Mouse (Mus musculus) heart, embryonic 15.5 days (tissue): ENCODE results near the gene Fgd3. TPM values are rescaled to one million over a fixed set of nuclear protein-coding genes. Genes with fewer than 3 reads are reported as not detected.

Source experiments
- ATAC-seq: fragments of 200-750 bp; cut with Nextera tagmentation; replicated peaks from 2 replicates; pipeline ENCODE4 v1.8.0; 2017; ENCODE audit warnings: low read depth, moderate TSS enrichment; ENCODE audit not compliant: insufficient number of reproducible peaks, insufficient read depth, low FRiP score
- H3K27ac ChIP-seq: fragments of 300-500 bp; sonication (generic); 2 replicates; pipeline ENCODE4 v1.5.1; 2015; ENCODE audit warnings: mild to moderate bottlenecking, inconsistent platforms
- H3K27me3 ChIP-seq: fragments of 300-500 bp; sonication (generic); 2 replicates; pipeline ENCODE4 v1.6.1; 2015; ENCODE audit warnings: inconsistent platforms
- H3K36me3 ChIP-seq: fragments of 300-500 bp; sonication (generic); 2 replicates; pipeline ENCODE4 v1.6.1; 2015; ENCODE audit warnings: mild to moderate bottlenecking, inconsistent platforms
- H3K4me1 ChIP-seq: fragments of 300-500 bp; sonication (generic); replicated peaks from 2 replicates; pipeline ENCODE4 v1.6.1; 2015; ENCODE audit warnings: inconsistent platforms
- H3K4me2 ChIP-seq: fragments of 300-500 bp; sonication (generic); 2 replicates; pipeline ENCODE4 v1.6.1; 2015; ENCODE audit warnings: inconsistent platforms, mild to moderate bottlenecking, moderate library complexity
- H3K4me3 ChIP-seq: fragments of 300-500 bp; sonication (generic); 2 replicates; pipeline ENCODE4 v1.5.1; 2015; ENCODE audit warnings: mild to moderate bottlenecking, inconsistent platforms
- H3K9ac ChIP-seq: fragments of 300-500 bp; sonication (generic); 2 replicates; pipeline ENCODE4 v1.6.1; 2015; ENCODE audit warnings: mild to moderate bottlenecking, inconsistent platforms
- H3K9me3 ChIP-seq: fragments of 300-500 bp; sonication (generic); replicated peaks from 2 replicates; pipeline ENCODE4 v1.6.1; 2016; ENCODE audit warnings: inconsistent platforms
- WGBS: fragments of 180-500 bp; shearing (Covaris S2); methylation state at CpG from one replicate; pipeline ENCODE4 v1.1.7; 2015; ENCODE audit warnings: mixed read lengths; 5-methylcytosine and 5-hydroxymethylcytosine counted together
- polyA plus RNA-seq: library from polyadenylated mRNA; unstranded; fragments of >200 nt; fragmentation: Nextera tagmentation; extraction: Ambion mirVana; gene quantifications from 2 replicates; pipeline ENCODE4 v1.2.1, GENCODE M21; 2015

Gene Fgd3
- polyA plus RNA-seq, 1 experiment from 2014 or later, result 0.14 TPM

DNA sequence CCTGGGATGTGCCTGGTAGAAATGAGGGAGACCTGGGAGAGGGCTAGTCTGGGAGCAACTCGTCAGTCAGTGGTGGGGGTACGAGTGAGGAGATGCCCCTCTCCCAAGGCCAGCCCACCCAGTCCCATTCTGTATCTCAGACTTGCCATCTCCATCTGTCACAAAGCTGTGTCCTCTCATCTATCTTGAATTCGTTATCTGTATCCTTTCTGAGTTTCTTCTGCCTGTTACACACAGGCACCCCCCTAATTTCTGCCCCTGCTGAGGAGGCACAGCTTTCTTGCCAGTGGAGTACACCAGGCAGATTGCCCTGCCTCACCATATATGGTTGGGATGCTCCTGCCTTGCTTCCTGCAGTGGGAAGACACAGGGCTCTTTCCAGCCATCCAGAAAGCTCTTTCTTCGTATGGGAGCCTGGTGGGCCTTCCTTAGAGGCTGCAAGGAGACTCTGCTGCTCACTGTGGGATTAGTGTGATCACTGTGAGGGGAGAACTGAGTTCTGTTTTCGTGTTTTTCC lies 33.9 kb upstream of the Fgd3 start:
- H3K9me3 ChIP-seq, result no peaks in the 10 kb centered on the region
- H3K27ac ChIP-seq, result no peak overlapping the region
- H3K36me3 ChIP-seq, result peaks cover 10% of the 10 kb centered on the region; the same call in 1 of the 2 replicates
- no peak for ATAC-seq
- peaks cover 59% of the 10 kb centered on the region for H3K4me1 ChIP-seq
- H3K27me3 ChIP-seq, result no peaks in the 10 kb centered on the region
- no peak overlapping the region for H3K4me3 ChIP-seq
- H3K9ac ChIP-seq, result no peak overlapping the region
- WGBS, result 65% methylated on average over 5 of the region's 5 CpGs
- no peak overlapping the region for H3K4me2 ChIP-seq

DNA sequence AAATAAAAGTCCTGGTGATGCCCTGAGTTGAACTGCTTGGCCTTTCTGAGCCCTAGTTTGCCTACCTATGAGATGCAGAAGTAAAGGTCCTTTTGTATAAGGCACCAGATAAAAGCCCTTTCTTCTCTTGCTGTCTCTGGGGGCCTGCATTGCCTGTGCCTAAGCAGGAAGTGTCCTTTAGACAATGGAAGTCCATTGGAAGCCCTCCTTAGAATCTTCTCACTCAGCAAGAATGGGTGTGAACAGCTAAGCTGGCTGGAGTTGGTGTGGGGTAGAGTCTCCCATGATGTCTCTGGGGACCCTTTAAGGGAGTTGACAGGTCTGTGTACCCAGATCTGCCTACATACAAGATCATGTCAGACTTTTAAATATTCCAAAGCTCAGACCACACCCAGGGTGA lies 33.3 kb upstream of the Fgd3 start:
- H3K4me3 ChIP-seq, result no peak overlapping the region
- no peak overlapping the region for H3K4me2 ChIP-seq
- H3K9me3 ChIP-seq, result no peaks in the 10 kb centered on the region
- no peaks in the 10 kb centered on the region for H3K27me3 ChIP-seq
- peaks cover 10% of the 10 kb centered on the region; the same call in 1 of the 2 replicates for H3K36me3 ChIP-seq
- no peak overlapping the region for H3K9ac ChIP-seq
- peaks cover 65% of the 10 kb centered on the region for H3K4me1 ChIP-seq
- no peak overlapping the region for H3K27ac ChIP-seq
- ATAC-seq, result no peak

DNA sequence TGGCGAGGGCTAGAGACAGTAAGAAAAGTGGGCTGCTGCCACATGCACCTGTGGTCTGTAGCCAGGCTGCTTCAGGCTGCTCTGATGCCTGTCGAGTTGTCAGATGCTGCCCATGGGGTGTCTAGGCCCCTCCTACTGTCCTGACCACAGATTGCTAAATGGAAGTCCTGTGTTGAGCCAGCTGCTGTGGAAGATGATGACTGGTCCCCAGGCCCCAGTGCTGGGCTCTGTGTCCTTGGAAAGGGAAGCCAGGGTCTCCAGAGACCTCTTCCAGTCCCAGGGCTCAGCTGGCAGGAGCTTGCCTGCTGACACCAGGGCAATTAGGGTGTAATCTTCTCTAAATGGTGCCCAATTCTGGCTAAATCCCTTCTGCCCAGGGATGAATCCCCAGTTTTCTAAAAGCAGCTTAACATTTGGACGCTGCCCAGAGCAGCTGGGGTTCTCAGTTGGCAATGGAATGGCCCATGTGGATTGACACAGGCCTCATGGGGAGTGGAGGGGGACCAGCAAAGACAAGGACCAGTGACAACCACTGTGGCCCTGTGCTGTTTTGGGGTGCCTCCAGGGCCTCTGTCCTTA lies 32.6 kb upstream of the Fgd3 start:
- H3K4me1 ChIP-seq, result peaks cover 68% of the 10 kb centered on the region
- H3K27ac ChIP-seq, result peak overlapping the region; percentile 58
- no peaks in the 10 kb centered on the region for H3K9me3 ChIP-seq
- H3K27me3 ChIP-seq, result no peaks in the 10 kb centered on the region
- 53% methylated on average over 3 of the region's 3 CpGs for WGBS
- ATAC-seq, result 0 out of 2 replicates have a peak, but pooled peaks have one; percentile 28
- no peak overlapping the region for H3K4me2 ChIP-seq
- peaks cover 10% of the 10 kb centered on the region; the same call in 1 of the 2 replicates for H3K36me3 ChIP-seq
- no peak overlapping the region for H3K9ac ChIP-seq
- H3K4me3 ChIP-seq, result no peak overlapping the region

DNA sequence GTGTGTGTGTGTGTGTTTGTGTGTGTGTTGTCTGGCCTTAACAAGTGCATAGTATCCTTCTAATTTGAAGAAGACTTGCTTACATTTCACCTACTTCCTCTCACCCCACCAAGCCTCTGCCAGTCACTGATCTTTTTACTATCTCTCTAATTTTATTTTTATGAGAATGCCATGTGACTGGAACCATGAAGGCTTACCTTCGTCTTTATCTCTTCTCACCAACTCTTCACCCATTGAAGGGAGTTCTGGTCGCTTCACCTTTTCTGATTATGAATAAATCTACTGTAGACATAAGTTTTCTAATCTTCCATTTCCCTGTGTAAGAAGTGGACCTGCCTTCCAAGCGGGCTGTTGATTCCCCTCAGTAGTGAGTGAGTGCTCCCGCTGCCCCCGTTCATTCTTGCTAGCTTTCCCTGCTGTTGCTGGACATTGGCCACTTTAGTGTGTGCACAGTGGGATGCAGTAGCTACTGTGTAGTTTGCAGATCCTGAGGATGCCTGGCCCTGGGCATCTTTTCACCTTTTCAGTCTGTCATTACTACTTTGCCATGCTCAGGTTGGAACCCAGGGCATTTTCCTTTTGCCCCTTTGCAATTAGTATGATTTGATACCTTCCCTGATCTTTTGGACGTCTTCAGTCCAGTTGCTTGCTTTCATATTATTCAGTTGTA lies 29.9 kb upstream of the Fgd3 start:
- Histone ChIP-seq H3K4me3 (no peak overlapping the region), H3K36me3 (no peaks in the 10 kb centered on the region), H3K4me2 (no peak overlapping the region), H3K9ac (no peak overlapping the region), H3K4me1 (peaks cover 84% of the 10 kb centered on the region), H3K27me3 (no peaks in the 10 kb centered on the region), H3K27ac (no peak overlapping the region), H3K9me3 (no peaks in the 10 kb centered on the region)
- ATAC-seq, result no peak
- WGBS, result 87% methylated on average over 6 of the region's 6 CpGs

DNA sequence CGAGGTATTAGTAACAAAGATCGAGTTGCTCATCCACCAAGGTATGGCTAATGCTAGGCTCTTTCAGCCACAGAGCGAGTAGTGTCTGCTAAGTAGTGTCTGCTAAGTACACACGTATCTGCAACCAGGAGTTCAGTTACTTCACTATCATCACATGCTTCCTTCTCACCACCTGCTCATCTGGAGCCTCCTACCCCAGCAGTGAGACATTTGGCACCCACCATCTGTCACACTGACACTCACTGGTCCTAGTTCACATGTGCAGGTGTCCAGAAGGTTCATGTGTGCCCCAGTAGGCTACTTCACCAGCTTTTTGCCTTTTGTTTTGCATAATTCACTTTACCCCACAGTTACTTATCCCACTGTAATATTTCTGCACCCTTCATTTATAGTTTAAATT lies 29.2 kb upstream of the Fgd3 start:
- ATAC-seq, result no peak
- Histone ChIP-seq H3K4me2 (no peak overlapping the region), H3K27ac (no peak overlapping the region), H3K27me3 (no peaks in the 10 kb centered on the region), H3K9ac (no peak overlapping the region), H3K4me3 (no peak overlapping the region), H3K36me3 (no peaks in the 10 kb centered on the region), H3K9me3 (no peaks in the 10 kb centered on the region), H3K4me1 (peaks cover 88% of the 10 kb centered on the region)
- 80% methylated on average over 4 of the region's 4 CpGs for WGBS

DNA sequence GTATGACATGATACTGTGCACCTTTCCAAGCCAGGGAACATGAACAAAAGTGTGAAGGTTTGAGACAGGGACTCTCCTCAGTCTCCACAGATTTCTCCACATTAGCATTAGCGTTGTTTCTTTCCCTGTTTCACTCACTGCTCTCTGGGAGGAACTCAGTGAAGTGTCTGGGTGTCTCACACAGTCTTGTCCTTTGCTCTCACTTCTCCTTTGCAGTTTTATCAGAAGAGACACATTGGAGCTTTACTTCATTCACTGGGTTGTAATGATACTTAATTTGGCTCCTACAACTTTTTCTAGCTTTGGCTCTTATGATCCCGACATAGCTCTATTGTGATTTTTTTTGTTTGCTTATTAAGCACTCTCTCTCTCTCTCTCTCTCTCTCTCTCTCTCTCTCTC lies 28.4 kb upstream of the Fgd3 start:
- Histone ChIP-seq H3K27me3 (no peaks in the 10 kb centered on the region), H3K4me2 (no peak overlapping the region), H3K4me3 (no peak overlapping the region), H3K9me3 (no peaks in the 10 kb centered on the region), H3K36me3 (no peaks in the 10 kb centered on the region), H3K27ac (no peak overlapping the region), H3K4me1 (peaks cover 88% of the 10 kb centered on the region), H3K9ac (no peak overlapping the region)
- no peak for ATAC-seq
- WGBS, result 65% methylated on average over 2 of the region's 2 CpGs

DNA sequence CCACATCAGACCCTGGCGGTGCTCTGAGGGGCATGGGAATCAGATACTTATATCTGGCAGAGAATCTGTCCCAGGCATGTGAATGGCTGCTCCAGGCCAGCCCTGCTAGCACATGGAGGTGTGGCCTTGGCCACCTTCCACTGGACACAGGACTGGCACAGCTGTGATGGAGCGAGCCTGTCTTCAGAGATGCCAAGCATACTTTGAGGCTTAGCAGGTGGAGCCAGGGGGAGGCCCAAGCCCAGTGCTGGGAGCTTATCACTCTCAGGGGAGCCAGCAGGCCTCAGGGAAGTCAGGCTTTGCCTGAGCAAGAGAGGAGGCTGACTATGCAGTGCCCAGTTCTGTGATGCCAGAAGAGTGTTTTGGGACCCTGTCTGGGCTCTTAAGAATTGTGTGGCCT lies 25.4 kb upstream of the Fgd3 start:
- Histone ChIP-seq H3K36me3 (no peaks in the 10 kb centered on the region), H3K9me3 (no peaks in the 10 kb centered on the region), H3K4me1 (peaks cover 84% of the 10 kb centered on the region), H3K9ac (no peak overlapping the region), H3K4me2 (peak overlapping the region; percentile 70), H3K27ac (peak overlapping the region; percentile 78), H3K27me3 (no peaks in the 10 kb centered on the region), H3K4me3 (no peak overlapping the region)
- WGBS, result 41% methylated on average over 2 of the region's 2 CpGs
- peak; percentile 38 for ATAC-seq

DNA sequence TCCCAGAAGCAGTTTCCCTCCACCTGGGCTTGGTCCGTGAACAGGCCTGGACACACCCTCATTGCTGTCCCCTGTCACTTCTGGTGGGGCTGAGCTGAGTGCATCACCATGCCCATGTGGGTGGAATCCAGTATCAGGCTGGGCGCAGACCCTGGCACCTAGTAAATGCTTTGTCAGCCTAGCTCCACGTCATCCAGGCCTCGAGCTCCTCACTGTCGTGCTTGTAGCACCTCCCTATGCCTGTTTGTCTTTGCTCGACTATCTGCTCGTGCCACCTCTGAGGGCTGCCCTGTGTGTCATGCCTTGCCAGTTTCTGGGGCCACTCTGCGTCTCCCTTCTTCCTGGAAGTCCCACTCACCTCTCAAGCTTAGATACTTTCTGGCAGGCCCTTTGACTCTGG lies 24.5 kb upstream of the Fgd3 start:
- Histone ChIP-seq H3K4me3 (no peak overlapping the region), H3K27ac (peak overlapping the region; percentile 78), H3K9ac (peak overlapping the region; percentile 21; the same call in 1 of the 2 replicates), H3K4me1 (peaks cover 80% of the 10 kb centered on the region), H3K36me3 (no peaks in the 10 kb centered on the region), H3K4me2 (peak overlapping the region; percentile 70), H3K9me3 (no peaks in the 10 kb centered on the region), H3K27me3 (no peaks in the 10 kb centered on the region)
- 58% methylated on average over 8 of the region's 8 CpGs for WGBS
- ATAC-seq, result no peak

DNA sequence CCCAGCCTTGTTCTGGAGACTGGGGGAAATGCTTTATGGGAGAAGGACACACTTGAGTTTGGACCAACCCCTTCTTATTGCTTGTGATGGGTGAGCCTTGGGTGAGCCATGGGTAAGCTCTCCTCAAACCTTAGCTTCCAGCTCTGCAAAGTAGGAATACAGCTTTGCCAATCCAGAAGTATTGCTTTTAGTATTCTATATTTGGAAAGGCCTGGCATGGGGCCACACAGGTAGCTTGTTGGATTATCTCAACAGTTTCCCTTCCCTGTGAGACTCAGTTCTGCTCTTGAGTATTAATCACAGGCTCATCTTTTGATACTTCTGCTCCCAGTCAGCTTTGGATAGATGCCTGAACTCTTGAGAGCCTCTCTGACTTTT lies 22.6 kb upstream of the Fgd3 start:
- H3K9ac ChIP-seq, result peak overlapping the region; percentile 92
- no peaks in the 10 kb centered on the region for H3K27me3 ChIP-seq
- peaks cover 61% of the 10 kb centered on the region for H3K4me1 ChIP-seq
- peak overlapping the region; percentile 71 for H3K27ac ChIP-seq
- H3K36me3 ChIP-seq, result no peaks in the 10 kb centered on the region
- no peak for ATAC-seq
- peak overlapping the region; percentile 70 for H3K4me2 ChIP-seq
- H3K9me3 ChIP-seq, result no peaks in the 10 kb centered on the region
- peak overlapping the region; percentile 79 for H3K4me3 ChIP-seq

DNA sequence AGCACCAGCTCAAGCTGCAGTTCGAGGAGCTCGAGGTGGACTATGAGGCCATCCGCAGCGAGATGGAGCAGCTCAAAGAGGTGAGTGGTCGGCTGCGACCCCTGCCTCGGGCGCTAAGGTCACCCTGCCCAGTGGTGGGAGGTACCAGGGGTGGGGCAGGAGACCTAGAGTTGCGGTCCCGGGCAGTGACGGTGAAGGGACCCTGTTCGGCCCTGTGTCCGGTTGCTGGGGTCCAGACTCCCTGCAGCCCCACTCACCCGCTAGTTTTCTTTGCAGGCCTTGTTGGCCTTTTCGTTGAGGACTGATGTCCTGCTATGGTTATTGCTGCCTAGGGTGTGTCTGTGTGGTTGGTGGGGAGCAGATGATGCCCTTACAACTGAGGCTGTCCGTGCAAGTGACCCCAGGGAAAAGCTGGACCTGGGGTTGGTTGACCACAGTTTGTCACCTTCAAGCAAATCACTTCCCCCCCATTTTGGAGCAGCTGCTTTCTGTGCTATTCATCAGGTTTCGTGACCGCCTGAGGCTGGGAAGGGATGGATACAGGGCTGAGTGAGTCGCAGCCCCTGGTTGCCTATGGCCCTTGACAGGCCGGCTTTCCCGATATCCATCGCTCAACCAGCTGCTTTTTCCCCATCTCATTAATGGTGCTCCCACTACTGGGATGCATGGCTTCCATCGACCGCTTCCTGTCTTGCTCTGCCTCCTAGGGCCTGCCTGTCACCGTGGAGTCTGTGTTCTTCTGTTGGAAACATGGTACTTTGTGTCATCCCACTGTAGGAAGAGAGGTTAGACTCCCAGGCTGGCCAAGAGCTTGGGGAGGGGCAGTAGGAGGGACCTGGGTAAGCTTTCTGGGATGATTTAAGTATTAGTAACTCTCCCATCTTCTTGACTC lies 22.0 kb upstream of the Fgd3 start:
- Histone ChIP-seq H3K4me3 (peak overlapping the region; percentile 79), H3K4me2 (peak overlapping the region; percentile 70), H3K9me3 (no peaks in the 10 kb centered on the region), H3K4me1 (peaks cover 57% of the 10 kb centered on the region), H3K27ac (peak overlapping the region; percentile 71), H3K9ac (peak overlapping the region; percentile 92), H3K36me3 (no peaks in the 10 kb centered on the region), H3K27me3 (no peaks in the 10 kb centered on the region)
- WGBS, result 5% methylated on average over 25 of the region's 25 CpGs
- ATAC-seq, result peak; percentile 11; the same call in 1 of the 2 replicates
